Mouse (Mus musculus) testis, adult 2 months (tissue): ENCODE results near the gene Lnx1. TPM values are rescaled to one million over a fixed set of nuclear protein-coding genes. Genes with fewer than 3 reads are reported as not detected.

Experiments
- H3K27ac ChIP-seq: fragments of 200-500 bp; 2 replicates; pipeline ENCODE4 v1.5.1; 2012; ENCODE audit warnings: low read depth, low read length; ENCODE audit not compliant: control insufficient read depth, insufficient read depth
- H3K27me3 ChIP-seq: fragments of 200-500 bp; 2 replicates; pipeline ENCODE4 v1.6.1; 2012; ENCODE audit warnings: mild to moderate bottlenecking, low read length, moderate library complexity; ENCODE audit not compliant: control insufficient read depth, insufficient read depth
- H3K36me3 ChIP-seq: fragments of 200-500 bp; 2 replicates; pipeline ENCODE4 v1.6.1; 2012; ENCODE audit warnings: mild to moderate bottlenecking, low read length; ENCODE audit not compliant: control insufficient read depth, insufficient read depth
- H3K4me1 ChIP-seq: fragments of 200-500 bp; 2 replicates; pipeline ENCODE4 v1.6.1; 2012; ENCODE audit warnings: low read length; ENCODE audit not compliant: control insufficient read depth, insufficient read depth
- H3K4me3 ChIP-seq: fragments of 200-500 bp; 2 replicates; pipeline ENCODE4 v1.5.1; 2012; ENCODE audit warnings: low read depth, mild to moderate bottlenecking, low read length, moderate library complexity, mixed read lengths; ENCODE audit not compliant: control insufficient read depth
- CTCF ChIP-seq: fragments of 200-500 bp; IDR thresholded peaks from 2 replicates; pipeline ENCODE4 v1.5.1; 2012; ENCODE audit warnings: low read depth, mild to moderate bottlenecking, inconsistent platforms, low read length, moderate library complexity; ENCODE audit not compliant: control insufficient read depth, insufficient read depth, insufficient replicate concordance
- POLR2A ChIP-seq: fragments of 200-500 bp; IDR thresholded peaks from 2 replicates; pipeline ENCODE4 v1.6.1; 2012; ENCODE audit warnings: low read depth, mild to moderate bottlenecking, inconsistent platforms, low read length, moderate library complexity; ENCODE audit not compliant: control insufficient read depth
- polyA plus RNA-seq: library from polyadenylated mRNA; depleted of rRNA; stranded (reverse); fragments of >200 nt; gene quantifications from 2 replicates; pipeline ENCODE4 v1.2.3, GENCODE M21; 2012

Gene Lnx1
- polyA plus RNA-seq, 1 experiment, result 1.8 TPM

DNA sequence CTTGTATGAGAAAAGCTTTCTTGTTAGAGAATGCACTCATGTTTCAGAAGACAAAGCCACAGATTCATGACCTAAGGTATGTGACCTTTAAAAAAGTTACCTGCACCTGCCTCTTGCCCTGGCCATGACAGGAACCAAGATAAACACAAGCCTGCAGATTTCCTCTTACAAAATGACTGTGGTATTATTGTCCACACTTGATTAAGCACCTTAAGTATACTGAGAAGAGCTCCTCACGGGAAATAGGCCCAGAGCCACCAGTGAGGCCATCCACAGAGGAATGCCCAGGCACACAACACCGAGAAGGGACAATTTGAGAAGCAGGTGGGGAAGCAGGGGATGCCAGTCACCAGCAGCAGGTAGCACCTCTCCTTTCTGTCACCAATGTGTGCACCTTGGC lies 18.9 kb downstream of the Lnx1 start:
- Histone ChIP-seq H3K27me3 (no peaks in the 10 kb centered on the region), H3K4me1 (no peaks in the 10 kb centered on the region), H3K36me3 (no peaks in the 10 kb centered on the region), H3K27ac (no peak overlapping the region), H3K4me3 (no peak overlapping the region)
- TF ChIP-seq CTCF (no peak), POLR2A (no peak)

DNA sequence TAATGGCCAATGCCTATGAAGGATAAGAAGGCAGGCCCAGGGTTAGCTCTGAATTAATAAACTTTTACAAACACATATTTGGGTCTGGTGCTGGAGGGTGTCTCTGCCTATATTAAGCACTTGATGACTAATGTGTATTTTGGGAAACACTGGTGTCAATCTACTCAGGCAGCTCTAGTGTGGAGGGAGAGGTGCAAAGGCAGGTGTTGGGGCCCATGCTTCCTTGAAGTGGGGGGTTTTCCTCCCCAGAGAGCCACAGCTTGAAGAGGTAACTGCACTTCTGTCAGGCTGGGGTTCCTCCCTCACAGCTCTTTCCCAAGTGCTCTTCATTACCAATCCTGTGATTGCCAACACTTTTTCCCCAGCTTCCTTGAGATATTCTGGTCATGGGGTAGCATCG lies 20.0 kb downstream of the Lnx1 start:
- H3K27me3 ChIP-seq, result no peaks in the 10 kb centered on the region
- H3K27ac ChIP-seq, result no peak overlapping the region
- no peak overlapping the region for H3K4me3 ChIP-seq
- TF ChIP-seq POLR2A (no peak), CTCF (no peak)
- no peaks in the 10 kb centered on the region for H3K4me1 ChIP-seq
- no peaks in the 10 kb centered on the region for H3K36me3 ChIP-seq

DNA sequence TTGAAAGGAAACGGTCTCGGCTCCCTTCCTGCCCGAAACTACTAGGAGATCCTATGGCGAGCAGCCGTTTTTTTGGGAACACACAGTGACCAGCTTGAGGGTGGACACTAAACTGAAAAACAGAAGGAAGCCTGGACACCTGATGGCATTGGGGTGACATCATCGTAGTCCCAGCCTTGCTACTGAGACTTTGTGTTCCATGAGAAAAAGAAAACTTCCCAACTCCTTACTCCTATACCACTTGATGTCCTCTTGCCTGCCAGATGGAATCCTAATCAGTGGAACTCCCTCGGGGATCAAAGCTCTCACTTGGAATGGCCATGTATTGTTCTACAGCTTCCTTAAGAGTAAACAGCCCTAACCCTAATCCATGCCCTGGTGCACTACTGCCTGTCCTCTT lies 23.1 kb downstream of the Lnx1 start:
- no peak overlapping the region for H3K4me3 ChIP-seq
- H3K36me3 ChIP-seq, result no peaks in the 10 kb centered on the region
- TF ChIP-seq POLR2A, result no peak
- H3K27ac ChIP-seq, result no peak overlapping the region
- H3K27me3 ChIP-seq, result no peaks in the 10 kb centered on the region
- no peaks in the 10 kb centered on the region for H3K4me1 ChIP-seq

DNA sequence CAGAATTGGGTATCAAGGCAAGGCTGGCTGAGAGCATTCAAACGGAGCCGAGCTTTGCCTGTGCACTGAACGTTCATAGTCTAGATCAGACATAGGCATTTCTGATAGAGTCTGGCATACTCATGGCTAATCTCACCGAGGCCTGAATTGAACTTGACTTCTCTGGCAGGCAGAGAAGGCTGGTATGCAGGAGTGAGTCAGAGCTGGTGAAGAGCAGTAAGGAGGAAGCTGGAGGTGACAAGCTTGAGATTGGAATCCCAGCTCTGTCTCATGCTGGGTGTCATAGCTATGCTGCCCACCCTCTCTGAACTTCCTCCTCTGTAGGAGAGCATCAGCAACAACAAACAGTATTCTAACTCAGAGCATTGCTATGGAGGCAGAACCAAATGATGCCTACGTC lies 24.0 kb downstream of the Lnx1 start:
- Histone ChIP-seq H3K27ac (no peak overlapping the region), H3K4me1 (no peaks in the 10 kb centered on the region), H3K4me3 (no peak overlapping the region), H3K36me3 (no peaks in the 10 kb centered on the region), H3K27me3 (no peaks in the 10 kb centered on the region)
- no peak for TF ChIP-seq POLR2A
- no peak for TF ChIP-seq CTCF

DNA sequence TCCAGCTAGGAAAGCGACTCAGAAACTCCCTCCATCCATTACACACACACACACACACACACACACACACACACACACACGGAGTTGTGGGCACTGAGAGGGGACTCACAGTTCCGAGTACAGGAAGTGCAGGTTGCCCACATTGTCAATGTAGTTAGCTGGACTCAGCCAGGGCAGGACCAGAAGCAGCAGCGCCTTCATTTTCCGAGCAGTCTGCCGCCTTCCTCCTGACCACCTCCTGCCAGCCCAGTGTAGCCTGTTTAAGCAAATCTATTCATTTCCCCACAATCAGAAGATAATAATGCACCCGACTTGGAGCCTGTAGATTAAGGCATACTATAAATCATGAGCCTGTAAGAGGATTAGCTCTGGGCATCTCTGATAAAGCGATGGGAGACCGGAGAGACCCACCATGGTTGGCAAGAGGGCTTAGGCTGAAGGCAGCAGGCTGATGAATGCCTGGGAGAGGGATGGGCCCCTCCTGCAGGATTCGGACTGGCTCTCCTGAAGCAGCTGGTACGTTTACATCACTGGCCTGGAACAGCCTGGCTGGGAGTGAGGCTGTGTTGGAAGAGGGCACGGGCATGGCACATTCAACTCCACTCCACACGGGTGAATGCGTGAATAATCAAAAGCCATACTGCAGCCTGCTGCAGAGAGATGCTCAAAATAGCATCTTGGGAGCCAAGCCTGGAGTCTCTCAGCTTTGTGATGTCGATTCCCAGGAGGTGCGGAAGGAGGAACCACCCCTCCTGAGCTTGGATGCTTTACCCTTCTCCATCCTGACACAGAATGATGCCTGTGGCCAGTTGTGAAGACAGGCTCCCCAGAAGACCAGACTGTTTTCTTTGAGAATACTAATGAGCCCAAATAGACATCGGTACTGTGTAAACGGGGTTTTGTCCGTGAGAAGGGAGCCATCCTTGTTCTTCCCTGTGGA lies 25.0 kb downstream of the Lnx1 start:
- Histone ChIP-seq H3K27me3 (no peaks in the 10 kb centered on the region), H3K27ac (no peak overlapping the region), H3K36me3 (no peaks in the 10 kb centered on the region), H3K4me1 (no peaks in the 10 kb centered on the region), H3K4me3 (peak overlapping the region; percentile 10; the same call in 1 of the 2 replicates)
- TF ChIP-seq POLR2A, result no peak

DNA sequence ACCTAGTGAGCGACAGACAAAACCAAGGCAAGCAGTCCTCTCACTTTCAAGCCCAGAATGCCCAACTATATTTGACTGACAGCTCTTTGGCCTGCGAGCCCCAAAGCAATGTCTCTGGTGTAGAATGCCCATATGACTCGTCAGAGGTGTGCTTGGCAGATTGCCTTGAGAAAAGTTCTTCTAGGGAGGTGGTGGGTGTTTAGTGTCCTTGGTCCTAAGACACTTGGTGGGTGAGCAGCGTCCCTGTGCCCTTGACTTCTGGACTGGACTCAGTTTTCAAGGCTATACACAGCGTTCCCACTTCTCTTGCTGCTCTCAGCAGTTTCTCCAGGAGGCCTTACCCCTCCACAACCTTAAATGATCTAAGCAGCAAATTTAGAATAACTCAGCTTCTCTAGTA lies 30.2 kb downstream of the Lnx1 start:
- peaks cover 2% of the 10 kb centered on the region; the same call in 1 of the 2 replicates for H3K4me1 ChIP-seq
- no peak overlapping the region for H3K4me3 ChIP-seq
- H3K27me3 ChIP-seq, result no peaks in the 10 kb centered on the region
- TF ChIP-seq POLR2A, result no peak
- no peak for TF ChIP-seq CTCF
- no peaks in the 10 kb centered on the region for H3K36me3 ChIP-seq
- H3K27ac ChIP-seq, result peak overlapping the region; percentile 85

DNA sequence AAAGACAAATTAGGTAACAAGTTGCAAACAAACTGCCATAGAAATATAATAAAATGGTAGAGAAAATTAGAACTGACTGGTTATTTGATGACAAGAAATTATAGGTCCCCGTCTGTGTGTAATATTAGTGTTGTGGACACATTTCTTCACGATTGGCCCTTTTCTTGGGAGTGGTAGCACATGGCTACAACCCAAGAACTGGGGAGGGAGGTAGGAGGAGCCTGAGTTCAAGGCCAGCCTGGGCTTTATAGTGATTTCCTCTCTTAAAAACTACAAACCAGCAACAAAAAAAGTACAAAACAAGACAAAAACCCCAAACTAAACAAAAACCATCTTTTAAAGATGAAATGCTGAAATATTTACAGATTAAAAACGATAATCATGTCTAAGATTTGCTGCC lies 31.8 kb downstream of the Lnx1 start:
- Histone ChIP-seq H3K36me3 (no peaks in the 10 kb centered on the region), H3K27me3 (no peaks in the 10 kb centered on the region), H3K4me3 (no peak overlapping the region), H3K4me1 (peaks cover 2% of the 10 kb centered on the region; the same call in 1 of the 2 replicates), H3K27ac (no peak overlapping the region)
- TF ChIP-seq POLR2A (no peak), CTCF (no peak)
